Mouse (Mus musculus) kidney, embryonic 16.5 days (tissue): ENCODE data around the gene Lyrm4. TPM values are rescaled to one million over a fixed set of nuclear protein-coding genes. Genes with fewer than 3 reads are reported as not detected.

Experiments
- ATAC-seq: fragments of 200-750 bp; cut with Nextera tagmentation; 2 replicates; pipeline ENCODE4 v1.8.0; 2017; ENCODE audit warnings: moderate TSS enrichment; ENCODE audit not compliant: low FRiP score, low TSS enrichment
- H3K27ac ChIP-seq: fragments of 300-500 bp; sonication (generic); 2 replicates; pipeline ENCODE4 v1.5.1; 2014; ENCODE audit warnings: low read length
- H3K27me3 ChIP-seq: fragments of 300-500 bp; sonication (generic); 2 replicates; pipeline ENCODE4 v1.6.1; 2014; ENCODE audit warnings: low read length, control low read depth, mixed read lengths; ENCODE audit not compliant: insufficient read depth
- H3K36me3 ChIP-seq: fragments of 300-500 bp; sonication (generic); 2 replicates; pipeline ENCODE4 v1.6.1; 2014; ENCODE audit warnings: low read length, control low read depth, mixed read lengths; ENCODE audit not compliant: insufficient read depth
- H3K4me1 ChIP-seq: fragments of 300-500 bp; sonication (generic); 2 replicates; pipeline ENCODE4 v1.6.1; 2014; ENCODE audit warnings: low read length, control low read depth, mixed read lengths; ENCODE audit not compliant: insufficient read depth
- H3K4me2 ChIP-seq: fragments of 300-500 bp; sonication (generic); replicated peaks from 2 replicates; pipeline ENCODE4 v1.6.1; 2014; ENCODE audit warnings: low read depth, low read length
- H3K4me3 ChIP-seq: fragments of 300-500 bp; sonication (generic); 2 replicates; pipeline ENCODE4 v1.5.1; 2014; ENCODE audit warnings: mild to moderate bottlenecking, low read length
- H3K9ac ChIP-seq: fragments of 300-500 bp; sonication (generic); replicated peaks from 2 replicates; pipeline ENCODE4 v1.6.1; 2014; ENCODE audit warnings: low read length
- H3K9me3 ChIP-seq: fragments of 300-500 bp; sonication (generic); 2 replicates; pipeline ENCODE4 v1.6.1; 2016; ENCODE audit warnings: low read length, control low read depth
- WGBS: fragments of 180-500 bp; shearing (Covaris S2); extraction: QIAGEN DNeasy Blood & Tissue Kit; methylation state at CpG from one replicate; pipeline ENCODE4 v1.1.7; 2014; 5-methylcytosine and 5-hydroxymethylcytosine counted together
- polyA plus RNA-seq: library from polyadenylated mRNA; unstranded; fragments of >200 nt; fragmentation: Nextera tagmentation; extraction: Ambion mirVana; gene quantifications from 2 replicates; pipeline ENCODE4 v1.2.1, GENCODE M21; 2015

Lyrm4 gene
- polyA plus RNA-seq, 1 experiment from 2014 or later: 26.2 TPM

DNA sequence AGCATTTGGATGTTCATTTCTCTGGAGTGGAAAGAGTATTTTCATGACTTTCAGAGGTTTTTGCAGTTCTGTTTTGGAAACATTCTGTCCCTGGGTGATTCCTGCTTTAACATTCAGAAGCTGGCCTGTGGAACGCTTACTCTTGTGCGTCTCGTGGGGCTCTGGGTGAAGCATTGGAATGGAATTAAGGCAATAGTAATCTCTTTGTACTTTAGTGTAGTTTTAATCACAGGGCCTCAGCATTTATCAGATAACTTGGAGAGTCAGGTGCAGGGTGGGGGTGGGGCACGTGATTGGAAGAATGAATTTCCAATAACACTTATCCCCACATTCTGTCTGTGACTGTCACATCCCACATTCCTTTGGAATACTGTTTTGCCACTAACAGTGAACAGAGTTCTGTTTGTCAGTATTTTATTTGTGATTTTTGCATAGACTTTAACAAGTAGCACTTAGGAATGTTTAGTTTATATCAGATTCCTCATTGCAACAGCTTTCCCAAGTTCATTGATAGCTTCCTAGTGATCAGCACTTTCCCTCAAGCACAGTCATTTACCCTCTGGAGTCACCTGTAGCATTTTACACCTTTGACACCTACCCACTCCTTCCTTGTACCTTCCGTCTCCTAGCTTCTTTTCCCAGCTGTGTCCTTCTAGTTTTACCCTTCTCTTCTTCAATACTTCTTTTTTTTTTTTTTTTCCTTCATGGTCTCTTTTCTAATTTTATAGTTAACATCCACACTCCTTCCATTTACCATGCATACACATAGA is 23.1 kb upstream of the Lyrm4 start:
- H3K9ac ChIP-seq: no peak overlapping the region
- H3K4me2 ChIP-seq: no peak overlapping the region
- H3K27ac ChIP-seq: no peak overlapping the region
- no peaks in the 10 kb centered on the region for H3K27me3 ChIP-seq
- no peaks in the 10 kb centered on the region for H3K4me1 ChIP-seq
- H3K4me3 ChIP-seq: no peak overlapping the region
- H3K36me3 ChIP-seq: no peaks in the 10 kb centered on the region
- H3K9me3 ChIP-seq: no peaks in the 10 kb centered on the region
- WGBS: 87% methylated on average over 5 of the region's 5 CpGs
- ATAC-seq: no peak

DNA sequence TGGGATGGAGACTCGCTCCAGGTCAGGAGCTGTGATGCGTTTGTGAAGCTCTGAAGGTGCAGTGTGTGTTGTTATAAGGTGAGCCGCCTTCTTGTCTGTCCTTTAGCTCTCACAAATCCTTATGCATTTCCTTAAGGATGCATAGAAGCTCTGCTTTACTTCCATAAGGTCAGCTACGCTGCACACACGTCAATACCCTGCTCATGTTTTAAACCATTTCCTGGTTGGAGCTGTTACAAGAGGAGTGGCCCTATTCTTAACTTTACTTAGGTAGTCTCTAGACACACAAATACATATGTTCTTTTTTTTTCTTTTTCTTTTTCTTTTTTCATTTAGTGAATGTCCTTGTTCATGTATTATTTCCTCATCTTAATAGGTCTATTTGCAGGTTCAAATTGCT is 22.4 kb upstream of the Lyrm4 start:
- 80% methylated on average over 5 of the region's 5 CpGs for WGBS
- no peak for ATAC-seq
- Histone ChIP-seq H3K9ac (no peak overlapping the region), H3K27ac (no peak overlapping the region), H3K4me2 (no peak overlapping the region), H3K9me3 (no peaks in the 10 kb centered on the region), H3K36me3 (no peaks in the 10 kb centered on the region), H3K4me1 (no peaks in the 10 kb centered on the region), H3K27me3 (no peaks in the 10 kb centered on the region), H3K4me3 (no peak overlapping the region)

DNA sequence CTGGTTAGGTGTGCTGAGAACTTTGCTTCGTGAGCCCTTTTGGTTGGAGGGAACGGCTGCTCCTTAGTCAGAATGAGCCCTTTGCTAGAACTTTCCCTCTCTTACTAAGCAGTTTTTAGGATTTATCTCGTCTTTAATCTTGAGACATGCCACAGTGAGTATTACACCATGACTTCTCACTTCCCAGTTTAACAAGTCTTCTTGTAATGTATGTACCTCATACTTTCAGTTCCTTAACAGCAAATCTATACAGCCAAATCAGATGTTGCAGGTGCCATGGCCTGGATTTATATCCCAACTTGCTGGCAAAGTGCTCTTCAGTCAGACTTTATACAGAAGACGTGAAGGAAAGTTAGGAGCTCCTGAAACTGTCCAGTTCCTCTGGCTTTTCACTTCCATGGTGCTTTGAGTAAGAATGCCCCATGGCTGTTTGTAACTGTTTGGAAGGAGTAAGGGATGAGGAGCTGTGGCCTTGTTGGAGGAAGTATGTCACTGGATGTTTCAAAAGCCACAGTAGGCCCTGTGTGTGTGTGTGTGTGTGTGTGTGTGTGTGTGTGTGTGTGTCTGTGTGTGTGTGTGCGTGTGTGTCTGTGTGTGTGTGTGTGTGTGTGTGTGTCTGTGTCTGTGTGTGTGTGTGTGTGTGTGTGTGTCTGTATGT is 14.8 kb upstream of the Lyrm4 start:
- H3K4me3 ChIP-seq: no peak overlapping the region
- no peak overlapping the region for H3K27ac ChIP-seq
- H3K4me1 ChIP-seq: no peaks in the 10 kb centered on the region
- 0 out of 2 replicates have a peak, but pooled peaks cover 11% of the 10 kb centered on the region for H3K36me3 ChIP-seq
- 84% methylated on average over 4 of the region's 5 CpGs for WGBS
- 0 out of 2 replicates have a peak, but pooled peaks cover 3% of the 10 kb centered on the region for H3K9me3 ChIP-seq
- no peak overlapping the region for H3K9ac ChIP-seq
- H3K27me3 ChIP-seq: no peaks in the 10 kb centered on the region
- H3K4me2 ChIP-seq: no peak overlapping the region
- no peak for ATAC-seq

DNA sequence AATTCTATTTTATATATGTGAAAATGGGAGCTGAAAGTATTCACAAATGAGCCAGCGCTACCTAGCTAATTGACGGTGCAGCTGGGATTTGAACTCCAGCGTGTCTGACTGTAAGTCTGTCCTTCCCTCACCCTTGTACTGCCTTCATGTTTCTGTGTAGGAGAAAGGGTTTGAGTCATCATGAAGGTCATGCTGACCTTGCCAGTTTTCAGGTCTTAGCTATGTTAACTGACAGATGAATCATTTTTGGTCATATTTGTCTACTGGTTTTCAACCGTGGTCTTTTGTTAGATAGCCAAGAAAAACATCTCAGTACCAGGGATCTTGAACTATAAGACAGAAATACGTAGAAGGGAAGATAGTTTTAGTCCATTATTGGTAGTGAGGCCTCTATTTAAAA is 14.1 kb upstream of the Lyrm4 start:
- Histone ChIP-seq H3K36me3 (0 out of 2 replicates have a peak, but pooled peaks cover 11% of the 10 kb centered on the region), H3K9ac (no peak overlapping the region), H3K9me3 (0 out of 2 replicates have a peak, but pooled peaks cover 3% of the 10 kb centered on the region), H3K4me2 (no peak overlapping the region), H3K4me1 (no peaks in the 10 kb centered on the region), H3K27ac (no peak overlapping the region), H3K4me3 (no peak overlapping the region), H3K27me3 (no peaks in the 10 kb centered on the region)
- 83% methylated on average over 5 of the region's 5 CpGs for WGBS
- ATAC-seq: no peak

DNA sequence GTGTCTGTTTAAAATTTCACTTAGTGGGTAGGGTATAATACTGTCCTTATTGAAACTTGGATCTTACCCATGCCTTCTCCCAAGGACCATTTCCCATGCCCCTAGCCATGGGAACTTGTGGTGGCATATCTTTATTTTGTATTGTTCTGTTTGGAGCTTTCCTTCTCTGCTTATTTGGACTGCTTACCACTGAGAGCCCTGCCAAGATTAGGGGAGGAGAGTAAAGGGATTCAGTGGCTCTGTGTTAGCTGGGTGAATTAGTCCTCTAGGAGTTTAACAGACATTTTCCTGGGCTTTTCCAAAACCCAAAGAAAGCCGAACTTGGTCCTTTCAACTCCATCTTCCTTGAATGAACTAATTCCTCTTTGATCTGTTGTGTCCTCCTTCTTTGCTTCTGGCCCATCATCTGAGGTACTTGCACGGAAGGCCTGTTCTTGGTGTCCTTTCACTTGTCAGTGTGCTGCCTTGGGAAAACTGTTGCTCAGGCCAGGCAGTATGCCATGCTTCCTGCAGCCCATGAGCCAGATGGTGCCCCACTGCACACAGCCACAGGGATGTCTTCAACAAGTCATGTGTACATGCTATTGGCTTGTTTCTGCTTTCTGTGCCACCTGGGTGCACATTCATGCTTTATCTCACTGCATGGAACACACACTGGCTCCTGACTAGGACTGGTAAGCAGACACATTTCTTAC is 12.2 kb upstream of the Lyrm4 start:
- ATAC-seq: no peak
- 92% methylated on average over 2 of the region's 2 CpGs for WGBS
- Histone ChIP-seq H3K4me1 (no peaks in the 10 kb centered on the region), H3K36me3 (0 out of 2 replicates have a peak, but pooled peaks cover 11% of the 10 kb centered on the region), H3K27me3 (no peaks in the 10 kb centered on the region), H3K4me3 (no peak overlapping the region), H3K27ac (no peak overlapping the region), H3K9ac (no peak overlapping the region), H3K9me3 (0 out of 2 replicates have a peak, but pooled peaks cover 3% of the 10 kb centered on the region), H3K4me2 (no peak overlapping the region)

DNA sequence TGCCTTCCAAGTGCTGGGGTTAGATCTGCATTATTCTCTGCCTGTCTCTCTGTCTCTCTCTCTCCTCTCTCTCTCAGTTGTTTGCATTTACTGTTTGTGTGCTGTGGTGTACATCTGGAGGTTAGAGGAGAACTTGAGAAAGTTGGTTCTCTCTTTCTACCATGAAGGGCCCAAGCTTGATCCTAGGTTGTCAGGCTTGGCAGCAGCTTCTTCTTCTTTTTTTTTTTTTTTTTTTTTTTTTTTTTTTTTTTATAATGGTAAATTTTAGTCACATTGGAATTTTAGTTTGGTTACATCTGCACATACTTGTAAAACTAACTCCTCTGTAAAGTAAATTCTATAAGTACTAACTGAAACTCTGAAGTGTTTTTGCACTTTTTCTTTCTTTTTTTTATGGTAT is 3.3 kb upstream of the Lyrm4 start:
- Histone ChIP-seq H3K36me3 (no peaks in the 10 kb centered on the region), H3K4me1 (peaks cover 10% of the 10 kb centered on the region), H3K27me3 (no peaks in the 10 kb centered on the region), H3K9me3 (no peaks in the 10 kb centered on the region), H3K27ac (no peak overlapping the region), H3K4me2 (no peak overlapping the region), H3K9ac (no peak overlapping the region), H3K4me3 (no peak overlapping the region)
- ATAC-seq: no peak

DNA sequence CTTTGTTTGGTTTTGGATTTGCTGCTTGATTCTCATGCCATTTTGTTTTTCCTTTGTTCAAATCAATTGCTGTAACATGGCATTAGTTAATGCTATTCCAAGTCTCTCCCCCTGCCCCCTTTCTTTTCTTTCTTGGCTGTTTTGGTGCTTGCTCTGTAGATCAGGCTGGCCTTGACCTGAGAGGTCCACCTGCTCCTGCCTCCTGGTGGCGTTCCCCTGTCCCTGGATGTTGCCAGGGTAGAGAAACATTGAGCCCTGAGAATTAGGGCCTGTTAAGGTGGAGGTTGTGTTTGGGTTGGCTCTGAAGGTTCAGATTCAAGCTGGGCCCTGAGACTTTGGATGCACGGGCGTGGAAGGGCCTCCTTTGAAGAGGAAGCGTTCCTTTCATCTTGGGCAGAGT is 2.4 kb upstream of the Lyrm4 start:
- no peaks in the 10 kb centered on the region for H3K27me3 ChIP-seq
- H3K27ac ChIP-seq: no peak overlapping the region
- no peaks in the 10 kb centered on the region for H3K36me3 ChIP-seq
- H3K4me2 ChIP-seq: no peak overlapping the region
- no peaks in the 10 kb centered on the region for H3K9me3 ChIP-seq
- H3K9ac ChIP-seq: no peak overlapping the region
- no peak for ATAC-seq
- WGBS: 78% methylated on average over 4 of the region's 4 CpGs
- no peak overlapping the region for H3K4me3 ChIP-seq
- H3K4me1 ChIP-seq: peaks cover 10% of the 10 kb centered on the region

DNA sequence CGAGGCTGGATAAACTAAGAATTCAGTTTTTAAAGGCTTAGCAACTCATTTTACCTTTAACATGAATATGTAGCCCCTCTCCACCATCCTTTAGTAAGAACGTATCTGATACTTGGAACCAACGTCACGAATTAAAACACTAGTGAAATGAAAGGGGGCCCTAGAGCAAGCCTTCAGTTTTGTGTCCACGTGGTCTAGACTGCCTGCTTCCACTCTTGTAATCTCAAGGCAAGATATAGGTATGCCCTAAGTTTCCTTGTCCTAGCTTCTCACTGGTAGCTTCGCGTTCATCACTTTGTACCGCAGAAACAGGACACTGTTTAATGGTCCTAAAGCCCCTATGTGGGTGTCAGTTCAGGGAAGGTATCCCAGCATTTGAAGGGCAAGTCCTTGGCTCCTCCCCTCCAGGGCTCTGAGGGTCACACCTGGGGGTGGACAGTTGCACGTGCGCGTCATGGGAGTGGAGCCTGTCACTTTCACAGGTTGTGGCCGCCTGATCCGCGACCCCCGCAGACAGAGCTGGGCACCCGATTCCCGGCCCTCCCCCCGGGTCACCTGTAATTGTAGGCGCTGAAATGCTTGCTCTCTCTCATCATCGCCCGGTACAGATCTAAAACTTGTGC is 695 bp downstream of the Lyrm4 start:
- H3K4me2 ChIP-seq: peak overlapping the region; percentile 91
- no peaks in the 10 kb centered on the region for H3K9me3 ChIP-seq
- peak; percentile 39 for ATAC-seq
- H3K27ac ChIP-seq: peak overlapping the region; percentile 98
- H3K36me3 ChIP-seq: no peaks in the 10 kb centered on the region
- H3K9ac ChIP-seq: peak overlapping the region; percentile 84
- WGBS: 7% methylated on average over 21 of the region's 21 CpGs
- H3K27me3 ChIP-seq: no peaks in the 10 kb centered on the region
- H3K4me3 ChIP-seq: peak overlapping the region; percentile 82
- H3K4me1 ChIP-seq: peaks cover 10% of the 10 kb centered on the region

DNA sequence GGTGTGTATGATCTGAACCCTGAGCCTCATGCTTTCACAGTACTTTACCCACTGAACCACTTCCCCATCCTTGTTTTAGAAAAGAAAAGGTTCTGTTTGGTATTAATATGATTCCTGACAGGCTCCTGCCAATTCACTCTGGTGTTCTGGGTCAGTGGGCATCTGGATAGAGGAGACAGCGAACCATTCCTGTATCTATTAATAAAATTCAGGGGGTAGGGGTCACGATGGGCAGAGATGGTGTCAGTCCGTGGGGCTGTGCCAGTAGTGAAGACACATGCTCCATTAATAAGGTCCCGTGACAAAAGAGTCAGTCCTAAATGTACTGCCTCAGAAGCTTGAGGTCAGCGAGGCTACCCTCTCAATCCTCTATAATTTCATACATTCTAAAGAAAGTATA is 4.1 kb downstream of the Lyrm4 start:
- peaks cover 6% of the 10 kb centered on the region; the same call in 1 of the 2 replicates for H3K4me1 ChIP-seq
- no peak overlapping the region for H3K4me3 ChIP-seq
- no peak overlapping the region for H3K27ac ChIP-seq
- no peaks in the 10 kb centered on the region for H3K27me3 ChIP-seq
- H3K9me3 ChIP-seq: no peaks in the 10 kb centered on the region
- no peaks in the 10 kb centered on the region for H3K36me3 ChIP-seq
- no peak for ATAC-seq
- no peak overlapping the region for H3K9ac ChIP-seq
- WGBS: 81% methylated on average over 5 of the region's 5 CpGs
- no peak overlapping the region for H3K4me2 ChIP-seq
